Mouse (Mus musculus): Measurements from ENCODE around the gene E430018J23Rik.

DNA sequence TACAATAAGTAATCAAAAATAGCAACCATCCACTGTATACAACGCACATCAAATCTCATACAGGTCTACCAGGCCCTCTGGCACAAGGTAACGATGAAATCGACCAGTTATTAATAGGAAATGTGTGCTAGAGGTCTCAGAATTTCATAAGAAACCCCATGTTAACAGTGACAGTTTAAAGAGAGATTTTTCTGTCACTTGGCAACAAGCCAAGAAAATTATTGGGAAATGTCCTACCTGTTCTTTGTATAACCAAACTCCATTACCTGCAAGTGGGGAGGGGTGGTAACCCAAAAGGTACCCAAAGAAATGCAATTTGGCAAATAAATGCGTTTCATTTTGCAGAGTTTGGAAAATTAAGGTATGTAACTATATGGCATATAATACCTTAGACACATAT lies 35.0 kb downstream of the E430018J23Rik start:
- TF ChIP-seq GATA1 (IDR thresholded peaks at IDR 0.05; ENCODE audit: borderline replicate concordance, low read length) (no peak), FLI1 (IDR thresholded peaks at IDR 0.05; ENCODE audit: low read length) (no peak)

All from megakaryocyte, embryonic 14.5 days (primary cell).